Mouse (Mus musculus): ENCODE measurements around the gene Nr1i2. TPM values are rescaled to one million over a fixed set of nuclear protein-coding genes. Genes with fewer than 3 reads are reported as not detected.
"Not testable (repeated sequence)": the region's sequence is repeated elsewhere in the genome, so short reads cannot be mapped to it uniquely, and the experiment has no call there.

Gene Nr1i2
- polyA plus RNA-seq, 1 experiment from 2014 or later: 2.6 TPM

DNA sequence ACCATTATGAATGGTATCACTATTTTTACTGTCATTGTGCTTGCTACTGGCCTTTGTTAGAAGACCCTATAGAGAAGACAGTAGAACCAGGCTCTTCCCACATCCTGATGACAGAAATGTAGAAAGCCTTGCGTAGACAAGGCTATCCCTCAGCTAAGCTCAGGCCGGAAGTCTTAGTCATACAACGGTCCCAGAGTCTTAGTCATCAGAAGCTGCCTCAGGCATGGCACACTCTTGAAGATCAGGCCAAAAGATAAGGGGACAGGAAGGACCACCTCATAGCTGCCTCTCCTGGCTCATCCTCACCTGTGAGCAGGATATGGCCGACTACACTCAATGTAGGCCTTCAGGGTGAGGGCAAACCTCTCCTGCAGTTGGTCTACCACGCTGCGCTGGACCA lies 44.2 kb downstream of the Nr1i2 start:
- 0 out of 2 replicates have a peak, but pooled peaks cover 3% of the 10 kb centered on the region for H3K36me3 ChIP-seq
- no peak overlapping the region for H3K4me3 ChIP-seq (replicated peaks)
- no peaks in the 10 kb centered on the region for H3K27me3 ChIP-seq
- H3K4me2 ChIP-seq: no peak overlapping the region
- H3K4me1 ChIP-seq (replicated peaks): no peaks in the 10 kb centered on the region
- DNase-seq: no peak
- H3K9ac ChIP-seq: no peak overlapping the region
- H3K27ac ChIP-seq: no peak overlapping the region
- ATAC-seq (ENCODE audit: low read depth): no peak
- WGBS (ENCODE audit: insufficient replicate concordance): 66% methylated on average over 6 of the region's 6 CpGs
- H3K9me3 ChIP-seq (replicated peaks): no peaks in the 10 kb centered on the region

DNA sequence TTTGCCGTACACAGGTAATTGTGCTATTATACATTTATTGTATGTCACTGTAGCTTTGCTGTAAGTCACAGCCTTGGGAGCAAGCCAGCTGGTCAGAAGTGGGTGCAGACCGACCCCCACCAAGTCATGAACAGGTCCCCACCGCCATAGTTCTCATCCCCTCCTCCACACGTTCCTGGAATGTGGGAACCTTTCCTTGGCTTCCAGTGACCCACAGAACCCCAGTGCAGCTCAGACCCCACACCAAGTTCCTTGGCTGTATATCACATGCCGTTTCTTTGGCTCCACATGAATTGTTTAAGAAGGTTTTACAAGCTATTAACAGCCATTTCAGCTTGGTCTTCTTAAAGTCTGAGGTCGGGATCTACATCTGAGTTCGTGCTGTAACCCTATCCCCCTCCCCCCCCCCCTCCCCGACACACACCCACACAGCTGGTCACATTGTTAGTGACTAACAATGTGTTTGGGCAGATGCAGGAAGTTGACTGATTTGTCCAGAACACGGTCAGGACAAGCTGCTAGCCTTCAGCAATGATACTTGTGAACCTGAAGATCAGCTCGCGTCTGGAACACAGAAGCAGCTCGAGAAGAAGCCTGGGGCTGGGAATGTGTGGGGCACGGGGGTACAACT lies 46.2 kb downstream of the Nr1i2 start:
- ATAC-seq (ENCODE audit: low read depth) (no peak), DNase-seq (no peak)
- Histone ChIP-seq H3K4me1 (replicated peaks) (no peaks in the 10 kb centered on the region), H3K36me3 (0 out of 2 replicates have a peak, but pooled peaks cover 3% of the 10 kb centered on the region), H3K9me3 (replicated peaks) (no peaks in the 10 kb centered on the region), H3K4me2 (no peak overlapping the region), H3K9ac (no peak overlapping the region), H3K27me3 (no peaks in the 10 kb centered on the region), H3K4me3 (replicated peaks) (no peak overlapping the region), H3K27ac (no peak overlapping the region)
- 33% methylated on average over 13 of the region's 13 CpGs for WGBS (ENCODE audit: insufficient replicate concordance)

GRCm38 (mm10) chr16:38245849-38246585 lies 48.6 kb downstream of the Nr1i2 start:
- no peak for DNase-seq
- Histone ChIP-seq H3K4me1 (replicated peaks) (no peaks in the 10 kb centered on the region), H3K36me3 (peaks cover 17% of the 10 kb centered on the region), H3K9ac (no peak overlapping the region), H3K27me3 (no peaks in the 10 kb centered on the region), H3K4me2 (no peak overlapping the region), H3K4me3 (replicated peaks) (no peak overlapping the region), H3K27ac (no peak overlapping the region), H3K9me3 (replicated peaks) (no peaks in the 10 kb centered on the region)
- ATAC-seq (ENCODE audit: low read depth): no peak
- WGBS (ENCODE audit: insufficient replicate concordance): 72% methylated on average over 5 of the region's 5 CpGs

GRCm38 (mm10) chr16:38245379-38245778 lies 49.2 kb downstream of the Nr1i2 start:
- DNase-seq: no peak
- H3K4me3 ChIP-seq (replicated peaks): no peak overlapping the region
- H3K36me3 ChIP-seq: peaks cover 18% of the 10 kb centered on the region
- no peak overlapping the region for H3K27ac ChIP-seq
- no peaks in the 10 kb centered on the region for H3K9me3 ChIP-seq (replicated peaks)
- ATAC-seq (ENCODE audit: low read depth): no peak
- H3K4me1 ChIP-seq (replicated peaks): no peaks in the 10 kb centered on the region
- 67% methylated on average over 2 of the region's 2 CpGs for WGBS (ENCODE audit: insufficient replicate concordance)
- H3K4me2 ChIP-seq: no peak overlapping the region
- no peaks in the 10 kb centered on the region for H3K27me3 ChIP-seq
- H3K9ac ChIP-seq: no peak overlapping the region

GRCm38 (mm10) chr16:38244111-38244510 lies 50.5 kb downstream of the Nr1i2 start:
- 80% methylated on average over 6 of the region's 6 CpGs for WGBS (ENCODE audit: insufficient replicate concordance)
- Histone ChIP-seq H3K27ac (no peak overlapping the region), H3K9me3 (replicated peaks) (no peaks in the 10 kb centered on the region), H3K4me1 (replicated peaks) (no peaks in the 10 kb centered on the region; the same call in 1 of the 2 replicates), H3K27me3 (no peaks in the 10 kb centered on the region), H3K9ac (no peak overlapping the region), H3K36me3 (peaks cover 21% of the 10 kb centered on the region), H3K4me3 (replicated peaks) (no peak overlapping the region), H3K4me2 (no peak overlapping the region)
- no peak for DNase-seq
- no peak for ATAC-seq (ENCODE audit: low read depth)

GRCm38 (mm10) chr16:38240167-38240566 lies 54.5 kb downstream of the Nr1i2 start:
- ATAC-seq (ENCODE audit: low read depth) (no peak), DNase-seq (no peak)
- H3K4me3 ChIP-seq (replicated peaks): no peak overlapping the region
- 92% methylated on average over 10 of the region's 10 CpGs for WGBS (ENCODE audit: insufficient replicate concordance)
- peaks cover 5% of the 10 kb centered on the region for H3K4me1 ChIP-seq (replicated peaks)
- H3K27me3 ChIP-seq: no peaks in the 10 kb centered on the region
- H3K9ac ChIP-seq: no peak overlapping the region
- no peaks in the 10 kb centered on the region for H3K9me3 ChIP-seq (replicated peaks)
- H3K4me2 ChIP-seq: no peak overlapping the region
- no peak overlapping the region for H3K27ac ChIP-seq
- H3K36me3 ChIP-seq: peaks cover 21% of the 10 kb centered on the region

DNA sequence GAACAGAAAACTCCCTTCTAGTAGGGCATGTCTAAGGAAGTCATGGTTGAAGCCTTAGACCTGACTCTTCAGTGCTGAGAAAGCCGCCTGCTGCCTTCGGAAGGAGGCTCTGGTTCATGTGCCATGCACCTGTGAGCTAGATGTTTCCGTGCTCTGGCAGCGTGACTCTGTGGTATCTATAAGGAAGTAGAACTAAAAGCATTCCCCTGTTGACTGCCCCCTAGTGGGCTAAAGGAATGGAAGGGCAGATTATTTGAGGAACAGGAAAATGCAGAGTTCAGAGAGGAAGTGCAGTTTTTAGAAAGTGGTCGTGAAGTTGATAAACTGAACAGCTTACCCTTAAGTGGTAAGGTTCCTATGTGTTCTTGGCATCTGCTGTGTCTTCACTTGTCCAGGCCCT lies 54.9 kb downstream of the Nr1i2 start:
- peak; percentile 27 for DNase-seq
- Histone ChIP-seq H3K4me3 (replicated peaks) (no peak overlapping the region), H3K9ac (no peak overlapping the region), H3K27ac (no peak overlapping the region), H3K4me1 (replicated peaks) (peaks cover 5% of the 10 kb centered on the region), H3K9me3 (replicated peaks) (no peaks in the 10 kb centered on the region), H3K4me2 (no peak overlapping the region), H3K36me3 (peaks cover 21% of the 10 kb centered on the region), H3K27me3 (no peaks in the 10 kb centered on the region)
- 39% methylated on average over 5 of the region's 5 CpGs for WGBS (ENCODE audit: insufficient replicate concordance)
- ATAC-seq (ENCODE audit: low read depth): no peak

GRCm38 (mm10) chr16:38236936-38237585 lies 57.6 kb downstream of the Nr1i2 start:
- H3K36me3 ChIP-seq: peaks cover 14% of the 10 kb centered on the region; the same call in 1 of the 2 replicates
- peaks cover 5% of the 10 kb centered on the region for H3K4me1 ChIP-seq (replicated peaks)
- no peak overlapping the region for H3K9ac ChIP-seq
- no peaks in the 10 kb centered on the region for H3K27me3 ChIP-seq
- no peak for DNase-seq
- 29% methylated on average over 4 of the region's 4 CpGs for WGBS (ENCODE audit: insufficient replicate concordance)
- no peaks in the 10 kb centered on the region for H3K9me3 ChIP-seq (replicated peaks)
- ATAC-seq (ENCODE audit: low read depth): peak; percentile 58
- no peak overlapping the region for H3K27ac ChIP-seq
- no peak overlapping the region for H3K4me2 ChIP-seq
- H3K4me3 ChIP-seq (replicated peaks): no peak overlapping the region

DNA sequence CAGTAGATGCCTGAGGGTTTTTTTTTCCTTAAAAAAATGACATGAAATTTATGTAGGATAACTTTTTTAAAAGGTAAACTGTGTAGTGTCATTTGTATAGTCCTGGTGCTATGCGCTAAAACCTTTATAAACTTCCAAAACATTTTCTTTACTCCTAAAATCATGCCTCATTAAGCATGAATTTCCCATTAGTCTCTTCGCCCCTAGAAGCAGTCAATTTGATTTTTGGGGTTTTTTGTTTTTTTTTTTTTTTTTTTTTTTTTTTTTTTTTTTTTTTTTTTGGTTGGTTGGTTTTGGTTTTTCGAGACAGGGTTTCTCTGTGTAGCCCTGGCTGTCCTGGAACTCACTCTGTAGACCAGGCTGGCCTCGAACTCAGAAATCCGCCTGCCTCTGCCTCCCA lies 72.1 kb downstream of the Nr1i2 start:
- H3K4me1 ChIP-seq (replicated peaks); H3K9me3 ChIP-seq (replicated peaks); H3K4me2 ChIP-seq; H3K27ac ChIP-seq; H3K9ac ChIP-seq; H3K4me3 ChIP-seq (replicated peaks); ATAC-seq (ENCODE audit: low read depth); H3K27me3 ChIP-seq; DNase-seq: not testable (repeated sequence)
- WGBS (ENCODE audit: insufficient replicate concordance): 90% methylated on average over 5 of the region's 5 CpGs
- peaks cover 37% of the 10 kb centered on the region for H3K36me3 ChIP-seq

GRCm38 (mm10) chr16:38205272-38205671 lies 89.4 kb downstream of the Nr1i2 start:
- DNase-seq (no peak), ATAC-seq (ENCODE audit: low read depth) (no peak)
- H3K4me1 ChIP-seq (replicated peaks): no peaks in the 10 kb centered on the region
- H3K4me2 ChIP-seq: no peak overlapping the region
- H3K36me3 ChIP-seq: peaks cover 29% of the 10 kb centered on the region
- no peak overlapping the region for H3K27ac ChIP-seq
- H3K4me3 ChIP-seq (replicated peaks): no peak overlapping the region
- 87% methylated on average over 7 of the region's 7 CpGs for WGBS (ENCODE audit: insufficient replicate concordance)
- no peaks in the 10 kb centered on the region for H3K9me3 ChIP-seq (replicated peaks)
- no peak overlapping the region for H3K9ac ChIP-seq
- H3K27me3 ChIP-seq: no peaks in the 10 kb centered on the region
